Comparison of ENCODE assay signal across 8 mouse cellular contexts in genomic region chr19:6464306-6465071, GRCm38 (mm10). TPM values are rescaled to one million over a fixed set of nuclear protein-coding genes. Genes with fewer than 3 reads are reported as not detected.
DNase-seq lines count a peak whose midpoint lies in the region; ATAC-seq and TF ChIP-seq lines count a peak whose summit lies in the region.
"Had no signal": no experiment of that assay in that cellular context is flagged by ENCODE, and none has a peak within 500 bp of the region (broad histone marks: within the 10 kb centered on the region; RNA-seq: fewer than 3 reads in every experiment).

No protein-coding gene starts in this region.

- H3K4me2 ChIP-seq in liver, embryonic 11.5 days = no peak overlapping the region
- H3K4me2 ChIP-seq: lung, embryonic 15.5 days had no signal

- WGBS in liver, embryonic 11.5 days = 57% methylated on average over 10 of the region's 10 CpGs

- H3K27ac ChIP-seq in ES-Bruce4 (ENCODE audit: insufficient read depth, low read length) = no peak overlapping the region
- H3K27ac ChIP-seq in liver, embryonic 11.5 days (ENCODE audit: low read depth, low read length) = no peak overlapping the region
- H3K27ac ChIP-seq: lung, embryonic 15.5 days had no signal

- peak; percentile 81 for ATAC-seq in frontal cortex, adult (ENCODE audit: low TSS enrichment)
- ATAC-seq in liver, embryonic 11.5 days (replicated peaks; ENCODE audit: low FRiP score) = no peak

- no peak for TF ChIP-seq POLR2A in ES-Bruce4 (IDR thresholded peaks at IDR 0.05; ENCODE audit: insufficient read depth, low read length)

- TF ChIP-seq CTCF in ES-Bruce4 (IDR thresholded peaks at IDR 0.05; ENCODE audit: low read depth, low read length) = peak; percentile 33

- no peak overlapping the region for H3K4me3 ChIP-seq in ES-Bruce4 (ENCODE audit: low read depth, low read length)
- H3K4me3 ChIP-seq in liver, embryonic 11.5 days (ENCODE audit: low read depth, low read length) = no peak overlapping the region
- H3K4me3 ChIP-seq: lung, embryonic 15.5 days had no signal

- H3K36me3 ChIP-seq in ES-Bruce4 (ENCODE audit: control insufficient read depth, insufficient read depth, low read length, poor library complexity, severe bottlenecking) = no peaks in the 10 kb centered on the region
- no peaks in the 10 kb centered on the region for H3K36me3 ChIP-seq in liver, embryonic 11.5 days (ENCODE audit: control insufficient read depth, insufficient read depth, low read length)
- H3K36me3 ChIP-seq: lung, embryonic 15.5 days had no signal

- no peaks in the 10 kb centered on the region for H3K9me3 ChIP-seq in ES-Bruce4 (replicated peaks; ENCODE audit: control insufficient read depth, insufficient read depth, low read length, poor library complexity, severe bottlenecking)
- no peaks in the 10 kb centered on the region for H3K9me3 ChIP-seq in liver, embryonic 11.5 days (ENCODE audit: control insufficient read depth, low read length)
- H3K9me3 ChIP-seq: lung, embryonic 15.5 days had no signal

- no peak for TF ChIP-seq EP300 in ES-Bruce4 (IDR thresholded peaks at IDR 0.05; ENCODE audit: insufficient read depth, low read depth, low read length)

- peak; percentile 42 for DNase-seq in 3T3-L1 (ENCODE audit: low read depth, low spot score)
- peak; percentile 78 for DNase-seq in left cerebral cortex, postnatal 36 days (ENCODE audit: low spot score in 2 of 2)
- DNase-seq in thymus, postnatal 14 days = no peak
- DNase-seq in spleen, adult 12 weeks (ENCODE audit: low spot score) = no peak
- no peak for DNase-seq in liver, embryonic 11.5 days (ENCODE audit: low spot score)

- H3K27me3 ChIP-seq in ES-Bruce4 (ENCODE audit: control insufficient read depth, insufficient read depth, low read length, poor library complexity, severe bottlenecking) = no peaks in the 10 kb centered on the region
- H3K27me3 ChIP-seq in liver, embryonic 11.5 days (replicated peaks; ENCODE audit: control insufficient read depth, insufficient read depth, low read length) = no peaks in the 10 kb centered on the region; the same call in 1 of the 2 replicates

- peaks cover 2% of the 10 kb centered on the region for H3K4me1 ChIP-seq in ES-Bruce4 (ENCODE audit: control insufficient read depth, insufficient read depth, low read length)
- H3K4me1 ChIP-seq in liver, embryonic 11.5 days (replicated peaks; ENCODE audit: control insufficient read depth, insufficient read depth, low read length) = no peaks in the 10 kb centered on the region; the same call in 1 of the 2 replicates

- H3K9ac ChIP-seq in ES-Bruce4 (ENCODE audit: low read depth, poor library complexity, severe bottlenecking) = no peak overlapping the region
- H3K9ac ChIP-seq in liver, embryonic 11.5 days (ENCODE audit: low read depth, low read length) = no peak overlapping the region
- H3K9ac ChIP-seq: lung, embryonic 15.5 days had no signal

- intact Hi-C loops in left cerebral cortex, postnatal 36 days (cut with DNase I) = loop anchor here (2.0 kb wide), 1 partner anchor 44 kb away; no protein-coding TSS in a partner anchor

RNA-seq across cellular contexts. Expression of gene Nrxn2, which starts 46.0 kb away (rescaled TPM):
- 5.6 and 7.0 TPM in 2 replicates for polyA plus RNA-seq in ES-Bruce4 (2011; ENCODE audit: insufficient read depth, insufficient read length, low read depth, missing spikeins)
- 100 to 1,000 TPM; 635 to 658 TPM for total RNA-seq in left cerebral cortex, postnatal 36 days (2021)
- 1.1 and 1.6 TPM in 2 replicates for polyA plus RNA-seq in liver, embryonic 11.5 days (2014; fragmentation: Nextera tagmentation; extraction: Ambion mirVana)

Comparison
In these comparisons a context has a peak if more than half of its experiments do, and no peak if none do; other contexts are left out.
1. DNase-seq: peak in 3T3-L1 (single experiment) and left cerebral cortex, postnatal 36 days (2 of 2); none in thymus, postnatal 14 days (single experiment), spleen, adult 12 weeks (single experiment) and liver, embryonic 11.5 days (single experiment).